Mouse (Mus musculus) liver, embryonic 16.5 days (tissue): ENCODE results near the gene Armc8. TPM values are rescaled to one million over a fixed set of nuclear protein-coding genes. Genes with fewer than 3 reads are reported as not detected.

Experiments
- ATAC-seq: fragments of 200-750 bp; cut with Nextera tagmentation; 2 replicates; pipeline ENCODE4 v1.8.0; 2017; ENCODE audit warnings: low read depth, mild to moderate bottlenecking, moderate number of reproducible peaks, moderate library complexity
- H3K27ac ChIP-seq: fragments of 300-500 bp; sonication (generic); 2 replicates; pipeline ENCODE4 v1.5.1; 2014; ENCODE audit warnings: mild to moderate bottlenecking, low read length
- H3K27me3 ChIP-seq: fragments of 300-500 bp; sonication (generic); 2 replicates; pipeline ENCODE4 v1.6.1; 2014; ENCODE audit warnings: low read depth, low read length, mixed read lengths; ENCODE audit not compliant: control insufficient read depth, insufficient read depth
- H3K36me3 ChIP-seq: fragments of 300-500 bp; sonication (generic); 2 replicates; pipeline ENCODE4 v1.6.1; 2014; ENCODE audit warnings: mild to moderate bottlenecking; ENCODE audit not compliant: control insufficient read depth, insufficient read depth
- H3K4me1 ChIP-seq: fragments of 300-500 bp; sonication (generic); 2 replicates; pipeline ENCODE4 v1.6.1; 2014; ENCODE audit warnings: low read depth, low read length, mixed read lengths; ENCODE audit not compliant: control insufficient read depth
- H3K4me2 ChIP-seq: fragments of 300-500 bp; sonication (generic); 2 replicates; pipeline ENCODE4 v1.6.1; 2014; ENCODE audit warnings: low read depth, low read length, mixed read lengths
- H3K4me3 ChIP-seq: fragments of 300-500 bp; sonication (generic); 2 replicates; pipeline ENCODE4 v1.5.1; 2014; ENCODE audit warnings: low read depth, mild to moderate bottlenecking, low read length
- H3K9ac ChIP-seq: fragments of 300-500 bp; sonication (generic); 2 replicates; pipeline ENCODE4 v1.6.1; 2014; ENCODE audit warnings: low read depth, low read length
- H3K9me3 ChIP-seq: fragments of 300-500 bp; sonication (generic); replicated peaks from 2 replicates; pipeline ENCODE4 v1.6.1; 2016; ENCODE audit warnings: low read length; ENCODE audit not compliant: control insufficient read depth
- WGBS: fragments of 180-500 bp; shearing (Covaris S2); extraction: QIAGEN DNeasy Blood & Tissue Kit; methylation state at CpG from one replicate; pipeline ENCODE4 v1.1.7; 2014; ENCODE audit not compliant: insufficient replicate concordance; 5-methylcytosine and 5-hydroxymethylcytosine counted together
- polyA plus RNA-seq: library from polyadenylated mRNA; unstranded; fragments of >200 nt; fragmentation: Nextera tagmentation; extraction: Ambion mirVana; gene quantifications from 2 replicates; pipeline ENCODE4 v1.2.1, GENCODE M21; 2015

The Armc8 gene
- polyA plus RNA-seq, 1 experiment from 2014 or later: 8.3 TPM

DNA sequence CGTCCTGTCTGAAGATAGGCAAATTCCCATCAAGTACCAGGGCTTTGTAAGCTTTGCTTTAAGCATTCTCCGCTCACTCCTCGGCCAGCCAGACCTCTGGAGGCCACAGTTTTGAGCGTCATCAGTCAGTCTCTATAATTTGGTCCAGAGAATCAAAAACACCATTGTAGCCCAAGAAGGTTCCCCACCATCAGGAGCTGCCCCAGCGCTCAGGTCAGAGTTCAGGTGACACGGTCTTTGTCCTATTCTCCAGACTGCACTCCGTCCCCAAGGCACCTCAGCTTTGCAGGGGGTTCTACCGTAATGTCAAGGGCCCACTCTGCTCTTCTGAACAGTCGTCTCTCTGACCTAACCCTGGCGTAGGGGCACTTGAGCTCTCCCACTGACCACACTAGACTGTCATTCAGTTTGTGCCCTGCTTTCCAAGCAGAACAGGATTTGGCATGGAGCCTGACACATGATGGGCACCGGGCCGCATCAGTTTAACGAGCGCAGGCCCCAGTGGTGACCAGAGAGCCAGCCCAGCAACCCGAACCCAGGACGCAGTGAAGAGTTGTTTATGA is 133.0 kb downstream of the Armc8 start:
- peak overlapping the region; percentile 66 for H3K4me3 ChIP-seq
- H3K9ac ChIP-seq: no peak overlapping the region; the same call in 1 of the 2 replicates
- ATAC-seq: no peak
- H3K27me3 ChIP-seq: peaks cover 36% of the 10 kb centered on the region
- no peaks in the 10 kb centered on the region; the same call in 1 of the 2 replicates for H3K4me1 ChIP-seq
- H3K36me3 ChIP-seq: no peaks in the 10 kb centered on the region
- WGBS: 34% methylated on average over 16 of the region's 16 CpGs
- no peaks in the 10 kb centered on the region for H3K9me3 ChIP-seq
- peak overlapping the region; percentile 69 for H3K4me2 ChIP-seq
- no peak overlapping the region for H3K27ac ChIP-seq

DNA sequence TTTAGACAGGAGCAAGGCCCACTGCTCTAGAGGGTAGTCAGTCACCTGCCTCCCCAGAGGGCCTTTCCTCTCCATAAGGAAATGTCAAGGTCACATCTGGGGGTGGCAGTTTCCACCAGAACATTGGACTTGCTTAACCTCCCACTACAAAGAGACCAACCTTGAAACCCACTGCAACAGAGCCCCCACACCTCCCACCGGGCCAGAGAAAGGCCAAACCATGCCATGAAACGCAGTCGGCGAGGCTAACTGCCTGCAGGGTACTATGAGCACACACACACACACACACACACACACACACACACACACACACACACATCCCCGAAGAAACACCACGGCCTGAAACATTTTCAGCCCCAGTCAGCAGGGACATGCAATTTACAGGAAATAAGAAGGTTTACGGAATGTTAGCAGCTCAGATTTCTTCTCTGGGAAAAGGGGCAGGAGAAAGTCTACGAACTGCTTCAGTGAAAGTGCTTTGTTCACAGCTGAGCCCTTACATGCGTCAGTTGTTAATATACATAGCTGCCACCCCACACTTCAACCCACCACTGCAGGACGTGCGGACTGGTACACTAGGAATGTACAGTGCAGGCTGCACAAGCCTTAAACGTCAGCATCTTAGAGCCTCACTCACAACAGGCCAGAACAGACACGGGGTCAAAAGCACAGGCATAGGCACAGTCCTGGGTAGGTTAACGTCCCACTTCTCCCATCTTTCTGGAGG is 133.6 kb downstream of the Armc8 start:
- no peak overlapping the region for H3K27ac ChIP-seq
- H3K4me2 ChIP-seq: peak overlapping the region; percentile 69
- no peak for ATAC-seq
- H3K4me3 ChIP-seq: no peak overlapping the region; the same call in 1 of the 2 replicates
- no peaks in the 10 kb centered on the region for H3K36me3 ChIP-seq
- H3K9ac ChIP-seq: no peak overlapping the region
- H3K9me3 ChIP-seq: no peaks in the 10 kb centered on the region
- WGBS: 55% methylated on average over 14 of the region's 14 CpGs
- H3K4me1 ChIP-seq: no peaks in the 10 kb centered on the region; the same call in 1 of the 2 replicates
- H3K27me3 ChIP-seq: peaks cover 36% of the 10 kb centered on the region

DNA sequence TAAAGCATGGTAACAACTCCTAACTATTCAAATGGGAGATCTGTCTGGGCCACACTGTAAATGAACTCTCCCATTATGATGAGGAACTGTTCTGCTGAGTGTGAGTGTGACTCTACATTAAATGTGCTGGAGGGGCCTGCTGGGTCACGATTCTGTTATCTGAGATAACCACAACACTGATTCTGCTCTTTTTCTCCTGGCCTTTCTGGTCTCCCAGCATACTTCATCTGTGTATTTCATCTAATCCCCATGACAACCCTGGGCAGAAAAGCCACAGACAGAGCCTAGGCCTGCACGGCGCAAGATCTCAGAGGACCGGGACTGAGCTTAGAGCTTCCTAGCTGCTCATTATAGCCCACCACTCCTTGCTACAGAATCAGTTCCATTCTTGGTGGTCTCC is 136.2 kb downstream of the Armc8 start:
- no peak overlapping the region for H3K4me2 ChIP-seq
- H3K27me3 ChIP-seq: peaks cover 23% of the 10 kb centered on the region
- H3K36me3 ChIP-seq: no peaks in the 10 kb centered on the region
- H3K4me3 ChIP-seq: no peak overlapping the region
- 18% methylated on average over 4 of the region's 4 CpGs for WGBS
- H3K9ac ChIP-seq: no peak overlapping the region
- H3K27ac ChIP-seq: no peak overlapping the region
- H3K9me3 ChIP-seq: no peaks in the 10 kb centered on the region
- ATAC-seq: 0 out of 2 replicates have a peak, but pooled peaks have one; percentile 35
- no peaks in the 10 kb centered on the region; the same call in 1 of the 2 replicates for H3K4me1 ChIP-seq

DNA sequence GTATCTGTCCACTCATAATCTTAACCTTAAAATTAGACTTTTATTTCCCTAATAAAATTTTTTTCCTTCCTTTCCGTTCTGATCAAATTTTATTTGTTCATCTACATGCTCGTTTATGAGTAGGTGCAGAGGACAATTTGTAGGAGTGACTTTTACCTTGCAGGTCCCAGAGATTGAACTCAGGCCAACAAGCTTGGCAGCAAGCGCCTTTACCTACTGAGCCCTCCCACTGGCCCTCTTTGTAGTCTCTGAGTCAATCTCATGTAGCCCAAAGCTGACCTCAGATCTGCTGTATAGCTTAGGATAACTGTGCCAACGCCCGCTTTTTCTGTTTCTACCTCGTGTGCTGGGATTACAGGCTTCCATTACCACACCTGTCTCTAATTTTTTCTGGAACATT is 136.7 kb downstream of the Armc8 start:
- no peaks in the 10 kb centered on the region for H3K9me3 ChIP-seq
- no peaks in the 10 kb centered on the region for H3K4me1 ChIP-seq
- no peak overlapping the region for H3K9ac ChIP-seq
- peaks cover 18% of the 10 kb centered on the region for H3K27me3 ChIP-seq
- H3K36me3 ChIP-seq: no peaks in the 10 kb centered on the region
- H3K4me3 ChIP-seq: no peak overlapping the region
- 54% methylated on average over 6 of the region's 6 CpGs for WGBS
- H3K4me2 ChIP-seq: no peak overlapping the region
- H3K27ac ChIP-seq: no peak overlapping the region
- ATAC-seq: no peak

DNA sequence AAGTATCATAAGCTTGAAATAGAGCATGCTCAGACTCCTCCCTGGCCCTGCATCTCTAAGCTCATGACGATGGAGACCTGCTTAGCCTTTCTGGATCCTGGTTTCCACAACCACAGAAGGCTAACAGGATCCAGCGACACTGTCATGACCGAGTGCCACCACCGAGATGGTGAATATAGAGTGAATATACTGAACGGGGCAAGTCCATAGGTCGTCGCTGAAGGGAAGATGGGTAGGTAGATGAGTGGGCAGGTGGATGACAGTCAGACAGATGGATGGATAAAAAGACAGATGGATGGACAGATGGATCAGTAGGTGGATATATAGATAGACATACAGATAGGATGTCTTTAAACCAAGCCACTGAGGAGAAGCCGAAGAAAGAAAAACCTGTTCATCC is 137.4 kb downstream of the Armc8 start:
- no peaks in the 10 kb centered on the region for H3K4me1 ChIP-seq
- no peak overlapping the region for H3K4me2 ChIP-seq
- H3K4me3 ChIP-seq: no peak overlapping the region
- H3K9ac ChIP-seq: no peak overlapping the region
- no peaks in the 10 kb centered on the region for H3K9me3 ChIP-seq
- H3K36me3 ChIP-seq: no peaks in the 10 kb centered on the region
- ATAC-seq: no peak
- 77% methylated on average over 8 of the region's 8 CpGs for WGBS
- peaks cover 12% of the 10 kb centered on the region for H3K27me3 ChIP-seq
- H3K27ac ChIP-seq: no peak overlapping the region

DNA sequence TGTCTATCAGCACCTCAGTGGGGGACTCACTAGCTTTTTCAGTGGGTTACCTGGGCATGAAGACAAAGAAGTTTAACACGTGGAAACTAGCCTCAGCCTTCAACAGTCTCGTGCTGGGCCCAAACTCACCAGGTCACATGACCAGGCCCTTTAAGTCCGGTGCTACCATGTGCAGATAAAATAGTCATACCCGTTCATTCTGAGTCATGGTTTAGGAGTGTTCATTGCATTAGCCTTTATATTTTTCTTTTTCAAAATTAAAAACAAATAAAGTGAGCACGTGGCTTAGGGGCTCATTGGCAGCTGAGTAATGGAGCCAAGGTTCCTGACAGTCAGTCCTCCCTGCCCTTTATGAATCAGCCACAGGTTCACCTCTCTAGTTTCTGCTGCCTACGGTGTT is 137.9 kb downstream of the Armc8 start:
- Histone ChIP-seq H3K9ac (no peak overlapping the region), H3K4me3 (no peak overlapping the region), H3K27ac (no peak overlapping the region), H3K4me1 (no peaks in the 10 kb centered on the region), H3K27me3 (peaks cover 6% of the 10 kb centered on the region), H3K9me3 (no peaks in the 10 kb centered on the region), H3K36me3 (no peaks in the 10 kb centered on the region), H3K4me2 (no peak overlapping the region)
- no peak for ATAC-seq
- WGBS: 60% methylated on average over 6 of the region's 6 CpGs

DNA sequence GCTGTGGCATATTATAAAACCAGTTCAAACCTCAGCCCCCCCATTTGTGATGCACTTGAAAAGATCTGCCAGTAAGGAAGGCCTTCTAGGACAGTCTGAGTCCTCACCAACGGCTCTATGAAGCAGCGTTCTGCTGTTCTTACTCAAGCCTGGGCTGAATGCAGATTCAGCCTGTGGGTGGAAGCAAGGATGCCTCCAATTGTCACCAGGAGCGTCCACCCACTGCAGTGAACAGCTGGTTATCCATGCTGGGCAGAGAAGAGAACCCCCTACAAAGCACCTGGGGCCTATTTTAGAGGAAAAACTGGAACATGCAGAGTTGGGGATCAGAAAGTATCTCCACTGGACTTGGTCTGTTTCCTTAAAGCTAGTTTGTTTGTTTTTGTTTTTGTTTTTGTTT is 138.9 kb downstream of the Armc8 start:
- no peak overlapping the region for H3K27ac ChIP-seq

DNA sequence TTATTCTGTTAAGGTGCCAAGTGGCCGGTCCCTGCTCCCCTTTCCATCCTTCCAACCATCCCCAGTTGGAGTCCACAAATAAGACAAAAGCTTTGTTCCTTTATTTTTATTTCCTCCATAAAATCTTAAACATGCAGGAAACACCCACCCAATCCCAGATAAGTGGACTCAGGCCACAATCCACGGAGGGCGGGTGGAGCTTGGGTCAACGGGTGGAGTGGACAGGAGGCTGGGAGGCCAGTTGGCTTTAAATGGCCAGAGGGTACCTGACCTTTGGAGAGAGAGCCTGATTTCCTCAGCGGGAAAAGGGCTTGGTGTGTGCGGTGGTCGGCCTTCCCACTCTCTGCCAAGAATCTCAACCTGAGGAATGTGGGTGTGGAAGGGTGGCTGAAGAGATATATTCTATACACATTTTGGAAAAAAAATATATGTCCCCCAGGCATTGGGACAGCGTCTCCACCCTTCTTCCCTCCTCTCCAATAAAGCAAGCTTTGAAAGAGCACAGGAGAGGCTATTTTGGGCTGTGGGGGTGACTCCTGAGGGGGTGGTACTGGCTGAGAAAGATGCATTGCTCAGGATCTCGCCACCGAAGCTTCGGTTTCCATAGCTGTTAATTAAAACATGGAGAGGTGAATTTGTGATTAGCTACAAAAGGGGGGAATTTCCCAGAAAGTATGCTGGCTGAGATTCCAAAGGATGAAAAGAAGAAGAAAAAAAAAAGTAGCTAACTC is 139.9 kb downstream of the Armc8 start:
- 66% methylated on average over 11 of the region's 11 CpGs for WGBS
- Histone ChIP-seq H3K36me3 (no peaks in the 10 kb centered on the region), H3K4me1 (no peaks in the 10 kb centered on the region; the same call in none of the 2 replicates), H3K27ac (no peak overlapping the region), H3K4me3 (no peak overlapping the region), H3K27me3 (no peaks in the 10 kb centered on the region), H3K4me2 (no peak overlapping the region), H3K9me3 (no peaks in the 10 kb centered on the region), H3K9ac (no peak overlapping the region)
- ATAC-seq: no peak

More for the DNA sequence above, 138.9 kb downstream of the Armc8 start:
- no peaks in the 10 kb centered on the region for H3K27me3 ChIP-seq
- no peaks in the 10 kb centered on the region for H3K9me3 ChIP-seq
- no peaks in the 10 kb centered on the region for H3K36me3 ChIP-seq
- no peak for ATAC-seq
- H3K9ac ChIP-seq: no peak overlapping the region
- H3K4me2 ChIP-seq: no peak overlapping the region
- no peak overlapping the region for H3K4me3 ChIP-seq
- no peaks in the 10 kb centered on the region; the same call in 1 of the 2 replicates for H3K4me1 ChIP-seq
- 63% methylated on average over 3 of the region's 3 CpGs for WGBS
